Mouse (Mus musculus) lung, postnatal 25 days (tissue): ENCODE data around the gene Snrpf.
A peak's percentile ranks its signal among the peaks of the same experiment; 100 is the strongest.

Experiments
- DNase-seq: peaks from one replicate; pipeline ENCODE4 v3.0.0; 2022; ENCODE audit warnings: low spot score

Gene Snrpf

DNA sequence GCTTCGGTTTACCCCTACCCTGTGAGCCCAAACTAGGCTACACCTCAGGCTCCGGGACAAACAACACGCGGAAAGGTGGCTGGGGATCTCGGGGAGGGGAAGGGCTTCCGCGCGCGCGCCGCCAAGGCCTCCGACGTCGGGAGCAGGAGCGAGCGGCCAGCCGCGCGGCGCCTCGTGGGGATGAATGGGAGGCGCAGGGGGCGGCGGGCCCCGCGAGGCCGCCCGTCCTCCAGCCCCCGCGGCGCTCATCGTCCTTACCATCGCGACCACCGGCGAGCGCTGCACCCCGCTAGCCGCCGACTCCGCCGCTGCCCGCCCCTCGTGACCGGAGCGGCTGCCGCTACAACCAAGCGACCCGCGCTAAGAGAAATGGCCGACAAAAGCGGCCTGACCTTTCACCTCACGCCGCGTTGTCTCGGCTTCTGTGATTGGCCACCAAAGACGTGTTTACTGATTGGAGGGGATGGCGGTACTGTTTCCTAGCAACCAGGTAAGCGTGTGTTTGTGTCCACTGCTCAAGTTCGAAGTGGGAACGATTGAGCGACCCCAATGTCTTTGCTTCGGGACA is at the start of gene Snrpf:
Gene Snrpf (minus strand): TSS at position 426 of the 568 bp plus-strand sequence.
- peak; percentile 92 for DNase-seq

DNA sequence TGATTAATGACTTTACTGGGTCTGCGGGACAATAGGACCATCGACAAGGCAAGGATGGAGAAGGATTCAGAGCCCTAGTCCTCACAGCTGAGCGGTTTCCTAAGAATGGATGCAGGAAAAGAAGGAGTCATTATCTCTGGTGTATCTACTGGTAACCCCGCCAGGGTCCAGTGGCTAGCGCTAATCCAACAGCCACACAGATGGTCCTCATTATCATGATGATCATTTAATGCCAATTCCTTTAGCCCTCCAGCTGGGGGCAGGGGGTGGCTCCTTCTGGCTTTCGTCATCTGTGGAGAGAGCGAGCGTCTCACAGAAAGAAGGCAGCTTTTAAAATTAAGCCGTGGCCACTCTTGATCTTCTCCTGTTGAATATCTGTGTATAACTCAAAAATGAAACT is 46.4 kb upstream of the Snrpf start:
- DNase-seq = no peak

DNA sequence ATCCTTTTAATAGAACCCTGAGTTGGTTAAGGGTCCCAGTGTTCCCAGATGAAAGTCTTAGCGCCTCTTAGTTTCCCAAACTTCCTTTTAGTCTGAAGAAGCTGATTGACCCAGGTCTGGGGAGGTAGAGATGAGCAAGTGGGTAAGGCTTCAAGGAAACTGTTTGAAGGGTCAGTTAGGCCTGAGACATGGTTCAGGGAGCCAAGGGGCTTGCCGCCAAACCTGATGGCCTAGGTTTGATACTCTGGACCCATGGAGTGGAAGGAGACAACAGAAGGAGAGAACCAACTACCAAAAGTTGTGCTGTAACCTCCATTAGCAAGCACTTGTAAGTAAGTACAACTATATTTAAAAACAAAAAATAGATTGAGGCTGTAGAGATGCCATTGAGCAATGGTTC is 44.5 kb upstream of the Snrpf start:
- no peak for DNase-seq

DNA sequence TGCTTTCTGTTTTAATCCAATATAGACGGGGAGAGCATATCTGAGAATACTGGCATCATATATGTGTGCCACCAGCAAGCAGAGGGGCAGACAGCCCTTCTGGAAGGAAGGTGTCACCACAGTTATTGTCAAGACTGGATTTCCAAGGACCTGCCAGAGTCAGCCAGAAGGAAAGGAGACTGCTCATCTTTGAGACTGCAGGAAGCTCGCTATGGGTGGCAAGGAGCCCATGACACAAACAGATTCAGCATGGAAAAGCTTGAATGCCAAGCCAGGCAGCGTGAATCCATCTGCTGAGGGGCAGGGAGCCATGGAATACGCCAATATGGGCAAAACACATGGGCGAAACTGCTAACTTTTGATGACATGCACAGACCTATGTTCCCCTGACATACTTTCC is 44.1 kb upstream of the Snrpf start:
- DNase-seq = no peak

GRCm38 (mm10) chr10:93632086-93632485 is 42.6 kb upstream of the Snrpf start:
- no peak for DNase-seq

- DNase-seq = no peak
Measured at GRCm38 (mm10) chr10:93630310-93630709, 40.8 kb upstream of the Snrpf start.

DNA sequence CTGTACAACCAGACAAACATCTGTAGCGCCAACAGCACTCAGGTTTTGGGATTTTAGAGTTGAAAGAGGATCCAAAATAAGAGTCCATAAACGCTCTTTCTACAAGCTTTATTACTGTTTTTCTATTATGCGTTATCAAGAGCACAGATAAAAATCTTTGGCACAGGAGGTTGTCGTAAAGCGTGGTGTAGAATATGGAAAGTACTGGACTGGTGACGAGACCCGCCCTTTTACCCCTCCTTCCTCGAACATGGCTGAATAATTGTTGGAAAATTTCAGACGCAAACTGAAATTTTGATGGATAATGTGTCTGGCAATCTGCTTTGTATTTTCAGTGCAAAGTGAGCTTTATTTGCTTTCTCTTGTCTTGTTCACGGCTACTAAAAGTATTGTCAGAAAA is 34.6 kb upstream of the Snrpf start:
- no peak for DNase-seq

- DNase-seq = no peak
Measured at GRCm38 (mm10) chr10:93623725-93624124, 34.2 kb upstream of the Snrpf start.

GRCm38 (mm10) chr10:93620438-93621179 is 31.1 kb upstream of the Snrpf start:
- DNase-seq = no peak

DNA sequence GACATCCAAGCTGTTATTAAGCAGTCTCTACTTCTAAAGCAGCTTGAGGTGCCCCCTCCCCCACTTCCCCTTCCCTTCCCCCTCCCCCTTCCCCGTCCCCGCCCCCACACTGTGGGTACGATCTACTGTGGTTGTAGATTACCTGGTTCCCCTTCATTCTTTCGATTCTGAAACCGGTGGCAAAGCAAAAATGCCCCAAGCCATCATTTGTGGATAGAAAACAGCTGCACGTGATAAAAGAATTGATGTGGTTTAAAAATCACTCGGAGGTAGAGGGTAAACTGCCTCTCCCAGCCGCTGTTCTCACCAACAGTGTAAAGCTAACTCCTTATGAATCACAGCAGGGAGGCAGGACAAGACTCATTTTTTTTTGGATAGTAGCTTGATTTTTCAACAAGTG is 25.3 kb upstream of the Snrpf start:
- no peak for DNase-seq

DNA sequence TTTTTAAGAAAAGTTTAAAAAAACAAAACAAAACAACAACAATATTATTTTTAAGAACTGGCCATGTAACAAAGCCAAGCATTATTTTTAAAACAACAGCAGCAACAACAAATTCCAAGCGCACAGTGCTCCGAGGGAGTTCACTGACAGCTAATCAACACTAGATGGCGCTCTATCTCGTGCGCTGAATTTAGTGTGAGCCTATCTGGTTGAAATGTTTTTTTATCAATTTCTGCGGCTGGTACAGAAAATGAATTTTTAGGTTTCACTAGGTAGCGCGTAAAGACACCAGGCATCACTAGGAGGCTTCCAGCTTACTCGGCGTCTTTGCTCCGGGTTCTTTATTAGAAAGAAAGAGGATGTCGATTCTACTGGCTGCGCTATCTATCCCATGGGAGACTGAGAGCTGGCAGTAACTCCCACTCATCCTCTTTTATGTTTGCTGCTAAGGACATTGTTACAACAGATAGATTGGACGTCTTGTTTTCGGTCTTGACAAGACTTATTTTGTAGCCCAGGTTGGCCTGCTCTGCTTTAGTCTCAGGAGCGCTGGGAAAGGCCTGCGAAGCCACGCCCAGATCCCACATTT is 22.0 kb upstream of the Snrpf start:
- DNase-seq = peak; percentile 37

DNA sequence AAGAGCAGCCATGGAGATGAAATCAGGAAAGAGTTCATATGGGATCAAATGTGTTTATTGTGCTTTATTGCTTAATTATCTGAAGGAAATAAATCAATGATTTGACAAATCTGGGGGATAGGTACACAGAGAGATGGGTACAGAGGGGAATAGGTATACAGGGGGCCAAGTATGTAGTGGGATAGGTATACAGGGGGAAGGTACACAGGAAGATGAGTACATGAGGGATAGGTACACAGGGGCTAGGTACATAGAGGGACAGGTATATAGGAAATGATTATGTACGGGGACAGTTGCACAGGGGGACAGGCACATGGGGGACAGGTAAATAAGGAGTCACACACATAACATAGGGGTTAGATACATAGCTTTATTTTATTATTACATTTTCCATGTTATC is 21.4 kb upstream of the Snrpf start:
- DNase-seq = no peak

DNA sequence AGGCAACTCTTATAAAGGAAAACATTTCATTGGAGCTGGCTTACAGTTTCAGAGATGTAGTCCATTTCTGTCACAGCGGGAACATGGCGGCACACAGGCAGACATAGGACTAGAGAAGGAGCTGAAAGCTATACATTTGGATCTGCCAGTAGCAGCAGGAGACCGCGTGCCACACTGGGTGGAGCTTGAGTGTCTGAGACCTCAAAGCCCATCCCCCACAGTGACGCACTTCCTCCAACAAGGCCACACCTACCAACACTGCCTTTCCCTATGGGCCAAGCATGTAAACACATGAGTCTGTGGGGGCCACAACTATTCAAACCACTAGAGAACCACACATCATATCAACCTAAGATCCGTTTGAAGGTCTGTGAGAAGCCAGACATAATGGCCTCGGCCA is 19.7 kb upstream of the Snrpf start:
- DNase-seq = no peak

DNA sequence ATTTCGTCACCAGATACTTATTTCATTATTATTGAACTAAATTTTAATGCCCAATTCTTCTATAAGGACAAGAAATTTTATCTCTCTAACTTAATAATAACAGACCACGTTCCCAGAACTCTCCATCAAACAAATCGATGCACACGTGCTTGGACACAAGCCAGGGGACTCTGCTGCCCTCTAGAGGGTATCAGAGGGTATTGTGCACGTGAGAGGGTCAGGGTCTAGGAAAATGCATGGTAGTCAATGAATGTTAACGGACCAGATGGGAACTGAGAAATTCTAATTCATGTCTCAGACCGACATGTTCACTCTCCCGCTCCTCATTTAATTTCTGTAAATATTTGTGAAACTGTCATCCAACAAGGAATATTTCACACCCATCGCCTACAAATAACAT is 18.5 kb upstream of the Snrpf start:
- no peak for DNase-seq

DNA sequence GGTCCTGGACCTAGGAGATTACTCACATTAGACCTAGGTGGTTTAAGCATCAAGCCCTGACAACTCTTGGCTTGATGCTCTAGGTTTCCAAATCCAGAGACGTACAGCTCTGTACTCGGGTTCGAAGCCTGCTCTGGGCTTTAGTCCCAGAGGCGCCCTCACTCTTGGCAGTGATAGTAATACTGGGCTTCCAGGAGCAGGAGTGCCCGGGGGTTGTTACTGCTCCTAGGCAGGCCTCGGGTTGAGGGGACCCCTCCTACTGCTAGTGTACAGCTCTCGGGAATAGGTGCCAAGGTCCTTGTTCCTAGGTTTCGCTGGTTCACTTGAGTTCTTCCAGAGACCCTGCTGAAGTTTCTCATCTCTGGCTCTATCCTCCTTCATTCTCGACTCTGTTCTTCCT is 16.8 kb upstream of the Snrpf start:
- no peak for DNase-seq

GRCm38 (mm10) chr10:93603256-93603655 is 13.8 kb upstream of the Snrpf start:
- no peak for DNase-seq

GRCm38 (mm10) chr10:93602309-93602708 is 12.8 kb upstream of the Snrpf start:
- DNase-seq = no peak

GRCm38 (mm10) chr10:93596641-93597040 is 7.1 kb upstream of the Snrpf start:
- no peak for DNase-seq

DNA sequence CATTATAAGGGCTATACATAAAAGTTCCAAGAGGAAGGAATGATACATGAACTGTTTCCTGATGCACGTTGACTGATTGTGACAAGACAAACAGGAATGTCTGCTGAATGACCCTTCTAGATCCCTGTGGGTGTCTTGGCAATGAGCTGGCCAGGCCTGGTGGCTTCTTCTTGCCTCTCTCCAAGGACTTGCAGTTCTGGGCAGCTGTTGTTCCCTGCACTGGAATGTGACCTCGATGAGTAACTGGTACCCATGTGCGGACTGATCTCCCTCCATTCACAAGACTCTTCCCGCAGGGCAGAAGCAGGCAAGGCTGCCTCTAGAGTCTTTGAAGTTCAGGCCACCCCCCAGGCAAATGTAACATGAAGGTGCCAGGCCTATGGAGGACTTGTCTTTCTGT is 6.3 kb upstream of the Snrpf start:
- DNase-seq = no peak

DNA sequence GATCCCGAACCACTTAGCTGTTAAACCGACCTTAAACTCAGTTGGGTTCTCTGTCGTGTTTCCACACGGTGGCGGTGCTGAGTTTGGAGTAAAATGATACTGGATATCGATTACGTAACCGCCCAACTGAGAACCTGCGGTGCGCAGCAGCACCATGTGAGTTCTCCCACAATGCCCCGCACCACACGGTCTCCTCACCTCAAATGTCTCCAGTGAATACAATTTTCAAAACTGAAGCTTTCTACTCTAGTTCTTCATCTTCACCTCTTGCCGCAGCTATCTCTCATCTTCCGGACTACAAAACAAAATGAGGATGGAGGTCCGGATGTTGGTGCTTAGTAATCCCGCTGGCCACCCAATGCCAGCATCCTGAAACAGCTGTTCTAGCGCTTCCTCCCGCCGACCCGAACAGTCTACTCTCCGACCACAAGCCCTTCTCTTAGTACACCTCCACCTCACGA is 4.5 kb upstream of the Snrpf start:
- peak; percentile 87 for DNase-seq

DNA sequence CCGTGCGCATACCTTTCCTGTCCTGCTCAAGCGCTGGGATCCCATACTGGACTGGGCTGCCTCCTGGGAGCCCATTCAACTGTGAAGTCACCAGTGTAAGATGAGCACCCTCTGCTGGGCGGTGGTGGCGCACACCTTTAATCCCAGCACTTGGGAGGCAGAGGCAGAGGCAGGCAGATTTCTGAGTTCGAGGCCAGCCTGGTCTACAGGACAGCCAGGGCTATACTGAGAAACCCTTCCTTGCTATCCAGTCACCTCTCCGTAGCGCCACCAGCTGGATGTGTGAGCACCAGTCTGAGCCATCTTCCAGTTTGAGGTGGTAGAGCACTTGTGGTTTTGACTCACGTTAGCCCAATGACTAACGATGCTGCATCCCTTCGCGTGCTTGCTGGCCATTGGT is 3.0 kb upstream of the Snrpf start:
- DNase-seq = no peak

DNA sequence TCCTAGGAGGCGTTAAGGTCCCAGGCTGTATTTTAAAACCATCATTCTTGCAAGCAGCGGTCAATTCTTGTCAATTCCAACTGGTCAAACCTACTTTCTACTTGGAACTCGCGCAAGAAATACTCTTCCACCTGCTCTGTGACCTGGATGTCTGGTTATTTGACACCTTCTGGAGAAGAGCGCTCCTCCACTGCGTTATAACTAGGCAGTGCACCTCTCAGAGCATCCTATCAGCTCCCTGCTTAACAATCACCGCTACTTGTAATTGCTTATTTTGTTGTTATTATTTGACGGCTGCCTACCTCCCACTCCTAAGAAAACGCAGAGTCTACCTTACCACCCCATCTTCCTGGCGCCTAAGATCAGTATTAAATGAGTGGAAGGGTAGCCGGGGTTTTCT is 710 bp downstream of the Snrpf start:
- DNase-seq = no peak

- peak; percentile 71 for DNase-seq
Measured at GRCm38 (mm10) chr10:93577271-93577886, 12.1 kb downstream of the Snrpf start.
